Mouse (Mus musculus) retina, postnatal 1 day (tissue): ENCODE data around the gene Mrpl10.

Source experiments
- DNase-seq: peaks from one replicate; pipeline ENCODE4 v3.0.0-alpha.2; 2012

Gene Mrpl10

GRCm38 (mm10) chr11:97071129-97071528 is 29.8 kb downstream of the Mrpl10 start:
- no peak for DNase-seq

DNA sequence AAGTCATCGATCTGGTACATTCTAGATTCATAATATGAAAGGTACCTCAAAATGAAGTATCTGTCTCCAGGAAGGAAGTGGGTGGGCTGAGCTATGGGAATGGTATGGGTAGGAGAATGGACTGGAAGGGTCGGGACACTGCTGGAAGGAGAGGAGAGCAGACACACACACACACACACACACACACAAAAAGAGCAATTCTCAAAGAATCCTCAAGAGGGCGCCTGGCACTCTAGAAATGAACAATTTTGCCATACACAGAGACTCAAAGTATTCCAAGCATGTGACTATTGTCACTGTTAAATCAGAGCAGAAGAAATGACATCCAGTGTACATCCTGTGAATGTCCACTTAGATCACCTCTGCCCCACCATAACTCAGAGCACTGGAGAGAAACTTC is 31.2 kb downstream of the Mrpl10 start:
- peak; percentile 86 for DNase-seq

GRCm38 (mm10) chr11:97074235-97074634 is 32.9 kb downstream of the Mrpl10 start:
- DNase-seq = no peak

- no peak for DNase-seq
Measured at GRCm38 (mm10) chr11:97078751-97079150, 37.4 kb downstream of the Mrpl10 start.

- peak; percentile 75 for DNase-seq
Measured at GRCm38 (mm10) chr11:97080291-97080690, 38.9 kb downstream of the Mrpl10 start.

- peak; percentile 84 for DNase-seq
Measured at GRCm38 (mm10) chr11:97082977-97083376, 41.6 kb downstream of the Mrpl10 start.

GRCm38 (mm10) chr11:97083401-97084140 is 42.2 kb downstream of the Mrpl10 start:
- peak; percentile 21 for DNase-seq

- no peak for DNase-seq
Measured at GRCm38 (mm10) chr11:97084821-97085505, 43.6 kb downstream of the Mrpl10 start.

GRCm38 (mm10) chr11:97086365-97086764 is 45.0 kb downstream of the Mrpl10 start:
- DNase-seq = no peak

- DNase-seq = no peak
Measured at GRCm38 (mm10) chr11:97094600-97094999, 53.2 kb downstream of the Mrpl10 start.

DNA sequence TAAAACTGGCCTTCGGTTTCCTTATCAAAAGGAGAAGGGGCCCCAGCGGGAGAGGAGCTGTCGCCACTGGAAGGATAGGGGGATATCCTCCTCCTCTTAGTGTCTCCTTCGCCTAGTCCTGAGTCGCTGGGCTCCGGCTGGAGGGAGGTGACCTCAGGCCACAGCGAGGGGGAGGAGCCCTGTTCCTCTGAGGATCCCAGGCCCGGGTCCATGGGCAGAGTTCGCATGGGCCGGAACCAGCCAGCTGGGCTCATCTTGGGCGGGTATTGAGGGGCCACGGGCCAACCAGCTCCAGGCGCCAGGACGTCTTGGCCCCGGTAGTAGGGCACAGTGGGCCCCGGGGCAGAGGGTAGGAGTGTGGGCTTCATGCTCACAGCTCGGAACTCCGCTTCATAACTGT is 57.4 kb downstream of the Mrpl10 start:
- DNase-seq = no peak
